Mouse (Mus musculus): ENCODE data around the gene Nfatc2. TPM values are rescaled to one million over a fixed set of nuclear protein-coding genes. Genes with fewer than 3 reads are reported as not detected.

The Nfatc2 gene
- polyA plus RNA-seq, 1 experiment, result 15.3 TPM

- Histone ChIP-seq H3K27ac (ENCODE audit: insufficient read depth, low read length) (no peak overlapping the region), H3K4me3 (ENCODE audit: extremely low read depth, insufficient read depth, insufficient read length) (no peak overlapping the region), H3K4me1 (ENCODE audit: control insufficient read depth, insufficient read depth, insufficient read length) (no peaks in the 10 kb centered on the region), H3K36me3 (ENCODE audit: control insufficient read depth, insufficient read depth, low read length) (no peaks in the 10 kb centered on the region), H3K27me3 (ENCODE audit: control insufficient read depth, insufficient read depth, low read length) (no peaks in the 10 kb centered on the region)
- TF ChIP-seq CTCF (IDR thresholded peaks at IDR 0.05; ENCODE audit: extremely low read depth, insufficient read depth, insufficient read length, insufficient replicate concordance), result no peak
- TF ChIP-seq POLR2A (IDR thresholded peaks at IDR 0.05; ENCODE audit: low read depth, low read length), result no peak
- WGBS, result 63% methylated on average over 30 of the region's 30 CpGs
- DNase-seq (ENCODE audit: low read depth in 1 of 2, low spot score in 2 of 2), result no peak
These were observed 149.4 kb downstream of the Nfatc2 start for GRCm38 (mm10) chr2:168451714-168452708.

- H3K27me3 ChIP-seq (ENCODE audit: control insufficient read depth, insufficient read depth, low read length), result no peaks in the 10 kb centered on the region
- WGBS, result 10% methylated on average over 3 of the region's 3 CpGs
- peak in 1 of 2 experiments; percentile 18 for DNase-seq (ENCODE audit: low read depth in 1 of 2, low spot score in 2 of 2)
These were observed 150.5 kb downstream of the Nfatc2 start for GRCm38 (mm10) chr2:168450977-168451376.

GRCm38 (mm10) chr2:168448054-168448453 lies 153.4 kb downstream of the Nfatc2 start:
- DNase-seq (ENCODE audit: low read depth in 1 of 2, low spot score in 2 of 2), result no peak
- Histone ChIP-seq H3K36me3 (ENCODE audit: control insufficient read depth, insufficient read depth, low read length) (no peaks in the 10 kb centered on the region), H3K4me3 (ENCODE audit: extremely low read depth, insufficient read depth, insufficient read length) (no peak overlapping the region), H3K27ac (ENCODE audit: insufficient read depth, low read length) (no peak overlapping the region), H3K4me1 (ENCODE audit: control insufficient read depth, insufficient read depth, insufficient read length) (no peaks in the 10 kb centered on the region), H3K27me3 (ENCODE audit: control insufficient read depth, insufficient read depth, low read length) (no peaks in the 10 kb centered on the region)
- TF ChIP-seq CTCF (IDR thresholded peaks at IDR 0.05; ENCODE audit: extremely low read depth, insufficient read depth, insufficient read length, insufficient replicate concordance), result no peak
- TF ChIP-seq POLR2A (IDR thresholded peaks at IDR 0.05; ENCODE audit: low read depth, low read length), result no peak
- 74% methylated on average over 5 of the region's 5 CpGs for WGBS

More at GRCm38 (mm10) chr2:168450977-168451376, 150.5 kb downstream of the Nfatc2 start:
- Histone ChIP-seq H3K36me3 (ENCODE audit: control insufficient read depth, insufficient read depth, low read length) (no peaks in the 10 kb centered on the region), H3K4me1 (ENCODE audit: control insufficient read depth, insufficient read depth, insufficient read length) (no peaks in the 10 kb centered on the region), H3K4me3 (ENCODE audit: extremely low read depth, insufficient read depth, insufficient read length) (no peak overlapping the region), H3K27ac (ENCODE audit: insufficient read depth, low read length) (no peak overlapping the region)
- TF ChIP-seq POLR2A (IDR thresholded peaks at IDR 0.05; ENCODE audit: low read depth, low read length), result no peak
- peak; percentile 79; the same call in 1 of the 2 replicates for TF ChIP-seq CTCF (IDR thresholded peaks at IDR 0.05; ENCODE audit: extremely low read depth, insufficient read depth, insufficient read length, insufficient replicate concordance)

GRCm38 (mm10) chr2:168447601-168448000 lies 153.9 kb downstream of the Nfatc2 start:
- 44% methylated on average over 4 of the region's 4 CpGs for WGBS
- Histone ChIP-seq H3K36me3 (ENCODE audit: control insufficient read depth, insufficient read depth, low read length) (no peaks in the 10 kb centered on the region), H3K27ac (ENCODE audit: insufficient read depth, low read length) (no peak overlapping the region), H3K4me1 (ENCODE audit: control insufficient read depth, insufficient read depth, insufficient read length) (no peaks in the 10 kb centered on the region), H3K4me3 (ENCODE audit: extremely low read depth, insufficient read depth, insufficient read length) (no peak overlapping the region), H3K27me3 (ENCODE audit: control insufficient read depth, insufficient read depth, low read length) (no peaks in the 10 kb centered on the region)
- no peak for TF ChIP-seq POLR2A (IDR thresholded peaks at IDR 0.05; ENCODE audit: low read depth, low read length)
- TF ChIP-seq CTCF (IDR thresholded peaks at IDR 0.05; ENCODE audit: extremely low read depth, insufficient read depth, insufficient read length, insufficient replicate concordance), result no peak
- DNase-seq (ENCODE audit: low read depth in 1 of 2, low spot score in 2 of 2), result no peak

- Histone ChIP-seq H3K27ac (ENCODE audit: insufficient read depth, low read length) (no peak overlapping the region), H3K4me1 (ENCODE audit: control insufficient read depth, insufficient read depth, insufficient read length) (no peaks in the 10 kb centered on the region), H3K27me3 (ENCODE audit: control insufficient read depth, insufficient read depth, low read length) (no peaks in the 10 kb centered on the region), H3K4me3 (ENCODE audit: extremely low read depth, insufficient read depth, insufficient read length) (no peak overlapping the region), H3K36me3 (ENCODE audit: control insufficient read depth, insufficient read depth, low read length) (no peaks in the 10 kb centered on the region)
- WGBS, result 36% methylated on average over 10 of the region's 10 CpGs
- DNase-seq (ENCODE audit: low read depth in 1 of 2, low spot score in 2 of 2), result peak; percentile 26 to 52
- TF ChIP-seq CTCF (IDR thresholded peaks at IDR 0.05; ENCODE audit: extremely low read depth, insufficient read depth, insufficient read length, insufficient replicate concordance), result peak; percentile 89
- TF ChIP-seq POLR2A (IDR thresholded peaks at IDR 0.05; ENCODE audit: low read depth, low read length), result no peak
These were observed 156.1 kb downstream of the Nfatc2 start for GRCm38 (mm10) chr2:168445211-168445810.

DNA sequence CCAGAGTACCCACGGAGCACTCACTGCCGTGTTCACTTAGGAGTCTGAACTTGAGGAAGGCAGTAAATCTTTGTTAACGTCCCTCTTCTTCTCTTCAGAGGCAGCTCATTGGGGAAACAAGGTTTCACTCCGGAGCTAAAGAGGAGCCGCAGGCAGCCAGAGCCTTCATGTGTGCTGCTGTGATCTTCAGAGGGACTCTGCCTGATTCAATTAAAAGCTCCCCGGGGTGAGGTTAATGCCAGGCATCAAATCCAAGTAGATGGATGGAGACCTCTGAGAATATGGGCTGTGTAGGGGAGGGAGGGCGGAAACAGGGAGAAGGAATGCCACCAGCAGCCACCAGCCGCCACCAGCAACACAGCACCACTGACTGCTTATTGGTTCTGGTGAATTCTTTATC lies 157.3 kb downstream of the Nfatc2 start:
- H3K27ac ChIP-seq (ENCODE audit: insufficient read depth, low read length), result no peak overlapping the region
- no peak for DNase-seq (ENCODE audit: low read depth in 1 of 2, low spot score in 2 of 2)
- 54% methylated on average over 8 of the region's 8 CpGs for WGBS
- no peaks in the 10 kb centered on the region for H3K36me3 ChIP-seq (ENCODE audit: control insufficient read depth, insufficient read depth, low read length)
- no peak overlapping the region for H3K4me3 ChIP-seq (ENCODE audit: extremely low read depth, insufficient read depth, insufficient read length)
- TF ChIP-seq POLR2A (IDR thresholded peaks at IDR 0.05; ENCODE audit: low read depth, low read length), result no peak
- TF ChIP-seq CTCF (IDR thresholded peaks at IDR 0.05; ENCODE audit: extremely low read depth, insufficient read depth, insufficient read length, insufficient replicate concordance), result no peak
- no peaks in the 10 kb centered on the region for H3K27me3 ChIP-seq (ENCODE audit: control insufficient read depth, insufficient read depth, low read length)
- peaks cover 3% of the 10 kb centered on the region; the same call in 1 of the 2 replicates for H3K4me1 ChIP-seq (ENCODE audit: control insufficient read depth, insufficient read depth, insufficient read length)

Data from spleen, adult 2 months (tissue).